Mouse (Mus musculus) MEL (cell line): ENCODE results near the gene Kcnt2.

ENCODE experiments used
- E2F4 ChIP-seq: IDR thresholded peaks from 2 replicates; pipeline ENCODE4 v1.6.1; 2011; ENCODE audit warnings: low read depth, low read length, improper control_type of control experiment, borderline replicate concordance
- EP300 ChIP-seq, 2 experiments: IDR thresholded peaks; 2 replicates each; pipeline ENCODE4 v1.6.1; 2011; ENCODE audit warnings: improper control_type of control experiment in 2 of 2, low read length in 2 of 2, low read depth in 1 of 2, mild to moderate bottlenecking in 1 of 2
- GABPA ChIP-seq: IDR thresholded peaks from 2 replicates; pipeline ENCODE4 v1.6.1; 2012; ENCODE audit warnings: low read depth, mild to moderate bottlenecking, inconsistent platforms, low read length, improper control_type of control experiment, moderate library complexity
- GATA1 ChIP-seq: IDR thresholded peaks from 2 replicates; pipeline ENCODE4 v1.6.1; 2011; ENCODE audit warnings: low read depth, low read length, improper control_type of control experiment
- MXI1 ChIP-seq: IDR thresholded peaks from 2 replicates; pipeline ENCODE4 v1.6.1; 2011; ENCODE audit warnings: mild to moderate bottlenecking, low read depth, low read length, improper control_type of control experiment
- POLR2A ChIP-seq, 2 experiments: IDR thresholded peaks; 2 replicates each; pipeline ENCODE4 v1.6.1; 2011 to 2012; ENCODE audit warnings: low read length in 2 of 2, mild to moderate bottlenecking in 2 of 2, control low read depth in 1 of 2, improper control_type of control experiment in 1 of 2, low read depth in 1 of 2, moderate library complexity in 1 of 2; ENCODE audit not compliant: control insufficient read depth in 1 of 2, insufficient read depth in 1 of 2, poor library complexity in 1 of 2
- TBP ChIP-seq: IDR thresholded peaks from 2 replicates; pipeline ENCODE4 v1.8.0; 2011; ENCODE audit warnings: low read depth, low read length, improper control_type of control experiment
- USF1 ChIP-seq: IDR thresholded peaks from 2 replicates; pipeline ENCODE4 v1.6.1; 2014; ENCODE audit warnings: low read depth, mild to moderate bottlenecking, inconsistent platforms, low read length, improper control_type of control experiment, moderate library complexity

DNA sequence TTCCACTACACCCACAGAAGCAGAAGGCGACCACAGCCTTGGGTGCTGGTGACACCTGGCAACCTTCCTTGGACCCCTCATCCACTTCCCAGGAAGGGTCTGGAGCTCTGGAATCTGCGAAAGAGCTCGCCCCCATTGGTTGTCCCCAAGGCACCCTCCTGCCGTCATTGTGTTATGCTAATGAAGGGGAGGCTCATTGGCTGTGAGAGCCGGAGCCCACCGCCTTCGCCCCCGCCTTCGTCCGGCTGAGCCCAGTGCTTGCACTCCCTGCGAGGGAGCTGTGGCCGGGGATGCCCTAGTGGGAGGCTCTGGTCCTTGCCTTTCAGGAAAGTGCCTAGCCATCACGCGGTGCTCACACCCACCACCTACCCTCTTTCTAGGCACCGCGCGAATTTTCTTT lies 493 bp upstream of the Kcnt2 start:
- no peak for TF ChIP-seq EP300 (IDR thresholded peaks at IDR 0.05; ENCODE audit: low read depth in 1 of 2, low read length in 2 of 2)
- no peak for TF ChIP-seq POLR2A (IDR thresholded peaks at IDR 0.05; ENCODE audit: control insufficient read depth in 1 of 2, insufficient read depth in 1 of 2, low read depth in 1 of 2, low read length in 2 of 2, poor library complexity in 1 of 2)
- TF ChIP-seq MXI1 = no peak
- no peak for TF ChIP-seq TBP
- TF ChIP-seq GABPA = no peak
- no peak for TF ChIP-seq E2F4
- TF ChIP-seq GATA1 = no peak
- no peak for TF ChIP-seq USF1
